Mouse (Mus musculus): Measurements from ENCODE around the gene Hsd17b6. TPM values are rescaled to one million over a fixed set of nuclear protein-coding genes. Genes with fewer than 3 reads are reported as not detected.

The Hsd17b6 gene
- polyA plus RNA-seq, 1 experiment from 2014 or later = 0.16 TPM

GRCm38 (mm10) chr10:128008207-128008889 lies 937 bp upstream of the Hsd17b6 start:
- DNase-seq (ENCODE audit: low spot score) = peak; percentile 88

GRCm38 (mm10) chr10:128005479-128005878 lies 1.9 kb downstream of the Hsd17b6 start:
- DNase-seq (ENCODE audit: low spot score) = no peak

- peak; percentile 40 for DNase-seq (ENCODE audit: low spot score)
Measured at GRCm38 (mm10) chr10:128004918-128005317, 2.5 kb downstream of the Hsd17b6 start.

GRCm38 (mm10) chr10:128003281-128003801 lies 4.1 kb downstream of the Hsd17b6 start:
- DNase-seq (ENCODE audit: low spot score) = no peak

GRCm38 (mm10) chr10:127998260-127998659 lies 9.2 kb downstream of the Hsd17b6 start:
- no peak for DNase-seq (ENCODE audit: low spot score)

GRCm38 (mm10) chr10:127996690-127997089 lies 10.7 kb downstream of the Hsd17b6 start:
- no peak for DNase-seq (ENCODE audit: low spot score)

GRCm38 (mm10) chr10:127985601-127986000 lies 21.8 kb downstream of the Hsd17b6 start:
- DNase-seq (ENCODE audit: low spot score) = no peak

- DNase-seq (ENCODE audit: low spot score) = no peak
Measured at GRCm38 (mm10) chr10:127984650-127985049, 22.8 kb downstream of the Hsd17b6 start.

GRCm38 (mm10) chr10:127975503-127975902 lies 31.9 kb downstream of the Hsd17b6 start:
- DNase-seq (ENCODE audit: low spot score) = no peak

- DNase-seq (ENCODE audit: low spot score) = no peak
Measured at GRCm38 (mm10) chr10:127974062-127974461, 33.3 kb downstream of the Hsd17b6 start.

- peak; percentile 10 for DNase-seq (ENCODE audit: low spot score)
Measured at GRCm38 (mm10) chr10:127971135-127971534, 36.3 kb downstream of the Hsd17b6 start.

GRCm38 (mm10) chr10:127970359-127970831 lies 37.0 kb downstream of the Hsd17b6 start:
- no peak for DNase-seq (ENCODE audit: low spot score)

- no peak for DNase-seq (ENCODE audit: low spot score)
Measured at GRCm38 (mm10) chr10:127969820-127970219, 37.6 kb downstream of the Hsd17b6 start.

GRCm38 (mm10) chr10:127966506-127966905 lies 40.9 kb downstream of the Hsd17b6 start:
- no peak for DNase-seq (ENCODE audit: low spot score)

- DNase-seq (ENCODE audit: low spot score) = no peak
Measured at GRCm38 (mm10) chr10:127964004-127964403, 43.4 kb downstream of the Hsd17b6 start.

GRCm38 (mm10) chr10:127962451-127962850 lies 45.0 kb downstream of the Hsd17b6 start:
- no peak for DNase-seq (ENCODE audit: low spot score)

- no peak for DNase-seq (ENCODE audit: low spot score)
Measured at GRCm38 (mm10) chr10:127959161-127959679, 48.2 kb downstream of the Hsd17b6 start.

- peak; percentile 51 for DNase-seq (ENCODE audit: low spot score)
Measured at GRCm38 (mm10) chr10:127956168-127956816, 51.1 kb downstream of the Hsd17b6 start.

GRCm38 (mm10) chr10:127955034-127955433 lies 52.4 kb downstream of the Hsd17b6 start:
- no peak for DNase-seq (ENCODE audit: low spot score)

GRCm38 (mm10) chr10:127951821-127952220 lies 55.6 kb downstream of the Hsd17b6 start:
- DNase-seq (ENCODE audit: low spot score) = no peak

- DNase-seq (ENCODE audit: low spot score) = no peak
Measured at GRCm38 (mm10) chr10:127951390-127951789, 56.0 kb downstream of the Hsd17b6 start.

GRCm38 (mm10) chr10:127949596-127950130 lies 57.7 kb downstream of the Hsd17b6 start:
- no peak for DNase-seq (ENCODE audit: low spot score)
